Mouse (Mus musculus) right cerebral cortex, adult 18-20 months (tissue): Measurements from ENCODE around the gene Mlxipl.
A peak's percentile ranks its signal among the peaks of the same experiment; 100 is the strongest.
"Not testable (repeated sequence)": the region's sequence is repeated elsewhere in the genome, so short reads cannot be mapped to it uniquely, and the experiment has no call there.

Source experiments
- DNase-seq: peaks from one replicate; pipeline ENCODE4 v3.0.0; 2022; ENCODE audit warnings: mixed read lengths

The Mlxipl gene

GRCm38 (mm10) chr5:135089653-135090052, at the start of gene Mlxipl:
TSS of gene Mlxipl (plus strand) at chr5:135089890.
- DNase-seq, result no peak

- peak; percentile 63 for DNase-seq
Observed at GRCm38 (mm10) chr5:135040059-135040458, 49.6 kb upstream of the Mlxipl start.

GRCm38 (mm10) chr5:135040777-135041176, 48.9 kb upstream of the Mlxipl start:
- DNase-seq, result peak; percentile 74

GRCm38 (mm10) chr5:135042105-135042788, 47.4 kb upstream of the Mlxipl start:
- DNase-seq, result no peak

- DNase-seq, result peak; percentile 61
Observed at GRCm38 (mm10) chr5:135044575-135044974, 45.1 kb upstream of the Mlxipl start.

GRCm38 (mm10) chr5:135048539-135048938, 41.2 kb upstream of the Mlxipl start:
- DNase-seq, result no peak

GRCm38 (mm10) chr5:135049268-135049667, 40.4 kb upstream of the Mlxipl start:
- DNase-seq, result not testable (repeated sequence)

GRCm38 (mm10) chr5:135053356-135053755, 36.3 kb upstream of the Mlxipl start:
- DNase-seq, result no peak

- peak; percentile 98 for DNase-seq
Observed at GRCm38 (mm10) chr5:135063629-135064381, 25.9 kb upstream of the Mlxipl start, which contains the start of gene Dnajc30. TSS of gene Dnajc30 (plus strand) at chr5:135064202.

- DNase-seq, result no peak
Observed at GRCm38 (mm10) chr5:135064382-135064766, 25.3 kb upstream of the Mlxipl start.

- not testable (repeated sequence) for DNase-seq
Observed at GRCm38 (mm10) chr5:135064909-135065446, 24.7 kb upstream of the Mlxipl start, which contains the start of gene Bud23. TSS of gene Bud23 (minus strand) at chr5:135064959.

- DNase-seq, result no peak
Observed at GRCm38 (mm10) chr5:135066008-135066407, 23.7 kb upstream of the Mlxipl start.

- DNase-seq, result no peak
Observed at GRCm38 (mm10) chr5:135070448-135070847, 19.2 kb upstream of the Mlxipl start.

- no peak for DNase-seq
Observed at GRCm38 (mm10) chr5:135072061-135072460, 17.6 kb upstream of the Mlxipl start.

GRCm38 (mm10) chr5:135072720-135073119, 17.0 kb upstream of the Mlxipl start:
- no peak for DNase-seq

GRCm38 (mm10) chr5:135073349-135074150, 16.1 kb upstream of the Mlxipl start:
- DNase-seq, result no peak

GRCm38 (mm10) chr5:135075655-135076054, 14.0 kb upstream of the Mlxipl start:
- no peak for DNase-seq

GRCm38 (mm10) chr5:135076368-135076767, 13.3 kb upstream of the Mlxipl start:
- no peak for DNase-seq

GRCm38 (mm10) chr5:135076931-135077505, 12.7 kb upstream of the Mlxipl start:
- peak; percentile 39 for DNase-seq

- peak; percentile 92 for DNase-seq
Observed at GRCm38 (mm10) chr5:135077564-135078481, 11.9 kb upstream of the Mlxipl start, which contains the start of gene Vps37d. TSS of gene Vps37d (minus strand) at chr5:135078266.

- DNase-seq, result no peak
Observed at GRCm38 (mm10) chr5:135078482-135078810, 11.2 kb upstream of the Mlxipl start.
